Mouse (Mus musculus) erythroblast, embryonic 14.5 days (primary cell): ENCODE results near the gene Fam102a.

Experiments used
- GATA1 ChIP-seq: IDR thresholded peaks from 2 replicates; pipeline ENCODE4 v1.6.1; 2012; ENCODE audit warnings: low read length, inconsistent platforms, mixed read lengths
- TAL1 ChIP-seq: IDR thresholded peaks from 3 replicates; pipeline ENCODE4 v1.6.1; 2012; ENCODE audit warnings: low read length, inconsistent platforms, mixed read lengths

GRCm38 (mm10) chr2:32506673-32507668 is 28.2 kb upstream of the Fam102a start:
- TF ChIP-seq GATA1 (no peak), TAL1 (no peak)
